In the genomic region with DNA sequence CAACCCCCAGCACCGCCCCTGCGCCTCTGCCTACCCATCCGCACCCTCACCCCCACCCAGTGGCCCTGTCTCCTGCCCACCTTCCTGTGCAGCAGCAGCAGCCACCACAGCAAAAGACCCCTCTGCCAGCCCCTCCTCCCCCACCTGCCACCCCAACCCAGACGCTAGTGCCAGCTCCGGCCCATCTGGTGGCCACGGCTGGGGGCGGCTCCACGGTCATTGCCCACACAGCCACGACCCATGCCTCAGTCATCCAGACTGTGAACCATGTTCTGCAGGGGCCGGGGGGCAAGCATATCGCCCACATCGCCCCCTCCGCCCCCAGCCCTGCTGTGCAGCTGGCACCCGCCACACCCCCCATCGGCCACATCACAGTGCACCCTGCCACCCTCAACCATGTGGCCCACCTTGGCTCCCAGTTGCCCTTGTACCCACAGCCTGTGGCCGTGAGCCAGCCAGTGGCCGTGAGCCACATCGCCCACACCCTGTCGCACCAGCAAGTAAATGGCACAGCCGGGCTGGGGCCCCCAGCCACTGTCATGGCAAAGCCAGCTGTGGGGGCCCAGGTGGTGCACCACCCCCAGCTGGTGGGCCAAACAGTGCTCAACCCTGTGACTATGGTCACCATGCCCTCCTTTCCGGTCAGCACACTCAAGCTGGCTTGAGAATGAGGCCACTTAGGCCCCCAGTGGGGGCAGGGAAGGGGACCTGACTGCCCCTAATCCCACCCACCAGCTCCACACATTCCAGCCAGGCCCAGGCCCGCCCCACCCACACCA, we compare ENCODE assay signal across 10 mouse cellular contexts. TPM values are rescaled to one million over a fixed set of nuclear protein-coding genes. Genes with fewer than 3 reads are reported as not detected.
A peak's percentile ranks its signal among the peaks of the same experiment; 100 is the strongest.
DNase-seq lines count a peak whose midpoint lies in the region; ATAC-seq and TF ChIP-seq lines count a peak whose summit lies in the region.
"Had no signal": no experiment of that assay in that cellular context is flagged by ENCODE, and none has a peak within 500 bp of the region (broad histone marks: within the 10 kb centered on the region; RNA-seq: fewer than 3 reads in every experiment).

No protein-coding gene starts in this region.

- TF ChIP-seq CTCF in midbrain, postnatal 0 days (IDR thresholded peaks at IDR 0.05) = no peak

- no peak overlapping the region for H3K4me3 ChIP-seq in hindbrain, embryonic 12.5 days
- H3K4me3 ChIP-seq in hindbrain, embryonic 11.5 days (ENCODE audit: low read depth, low read length) = no peak overlapping the region
- no peak overlapping the region for H3K4me3 ChIP-seq in midbrain, postnatal 0 days (ENCODE audit: low read depth, low read length)
- no peak overlapping the region for H3K4me3 ChIP-seq in midbrain, embryonic 15.5 days
- no peak overlapping the region for H3K4me3 ChIP-seq in embryonic facial prominence, embryonic 10.5 days
- no peak overlapping the region for H3K4me3 ChIP-seq in myocyte
- H3K4me3 ChIP-seq in midbrain, embryonic 11.5 days (ENCODE audit: low read depth, low read length) = no peak overlapping the region
- H3K4me3 ChIP-seq in forebrain, embryonic 15.5 days = no peak overlapping the region
- H3K4me3 ChIP-seq: forebrain, embryonic 13.5 days had no signal

- peaks cover 17% of the 10 kb centered on the region for H3K4me1 ChIP-seq in hindbrain, embryonic 12.5 days
- peaks cover under 1% of the 10 kb centered on the region; the same call in 1 of the 2 replicates for H3K4me1 ChIP-seq in hindbrain, embryonic 11.5 days (replicated peaks; ENCODE audit: control insufficient read depth, insufficient read depth, low read length)
- no peaks in the 10 kb centered on the region for H3K4me1 ChIP-seq in midbrain, postnatal 0 days (ENCODE audit: insufficient read depth, low read length)
- peaks cover 11% of the 10 kb centered on the region for H3K4me1 ChIP-seq in midbrain, embryonic 15.5 days
- H3K4me1 ChIP-seq in embryonic facial prominence, embryonic 10.5 days = peaks cover 30% of the 10 kb centered on the region
- peaks cover 4% of the 10 kb centered on the region; the same call in 1 of the 2 replicates for H3K4me1 ChIP-seq in midbrain, embryonic 11.5 days (ENCODE audit: control insufficient read depth, insufficient read depth, low read length)
- peaks cover 11% of the 10 kb centered on the region for H3K4me1 ChIP-seq in forebrain, embryonic 15.5 days

- ATAC-seq in hindbrain, embryonic 12.5 days (ENCODE audit: low FRiP score) = no peak
- no peak for ATAC-seq in hindbrain, embryonic 11.5 days (ENCODE audit: low FRiP score)
- no peak for ATAC-seq in midbrain, postnatal 0 days (ENCODE audit: low FRiP score)
- no peak for ATAC-seq in midbrain, embryonic 15.5 days (replicated peaks)
- no peak for ATAC-seq in midbrain, embryonic 11.5 days (ENCODE audit: low FRiP score)
- no peak for ATAC-seq in forebrain, embryonic 15.5 days (replicated peaks)
- ATAC-seq: forebrain, embryonic 13.5 days had no signal

- no peak overlapping the region for H3K4me2 ChIP-seq in hindbrain, embryonic 12.5 days (replicated peaks)
- no peak overlapping the region for H3K4me2 ChIP-seq in hindbrain, embryonic 11.5 days (replicated peaks; ENCODE audit: low read depth, low read length)
- H3K4me2 ChIP-seq in midbrain, postnatal 0 days (ENCODE audit: low read depth, low read length, poor library complexity, severe bottlenecking) = no peak overlapping the region
- no peak overlapping the region for H3K4me2 ChIP-seq in midbrain, embryonic 15.5 days
- no peak overlapping the region for H3K4me2 ChIP-seq in myocyte (ENCODE audit: low read depth)
- no peak overlapping the region for H3K4me2 ChIP-seq in midbrain, embryonic 11.5 days
- H3K4me2 ChIP-seq in forebrain, embryonic 15.5 days (replicated peaks) = no peak overlapping the region
- H3K4me2 ChIP-seq: forebrain, embryonic 13.5 days had no signal

- TF ChIP-seq POLR2A in myocyte (IDR thresholded peaks at IDR 0.05; ENCODE audit: insufficient read length, low read depth) = no peak

- H3ac ChIP-seq in myocyte (ENCODE audit: control insufficient read depth, insufficient read length) = no peak overlapping the region

- no peak for DNase-seq in hindbrain, embryonic 11.5 days (ENCODE audit: low spot score)
- DNase-seq in midbrain, postnatal 0 days (ENCODE audit: low spot score) = peak; percentile 35
- DNase-seq in embryonic facial prominence, embryonic 10.5 days (ENCODE audit: low spot score) = no peak
- no peak for DNase-seq in midbrain, embryonic 11.5 days (ENCODE audit: low spot score, missing footprints)
- DNase-seq: spleen, adult 18-20 months had no signal

- H3K9ac ChIP-seq in hindbrain, embryonic 12.5 days = 0 out of 2 replicates have a peak overlapping the region, but pooled peaks have one; percentile 5
- H3K9ac ChIP-seq in hindbrain, embryonic 11.5 days (ENCODE audit: low read depth, low read length) = no peak overlapping the region
- H3K9ac ChIP-seq in midbrain, postnatal 0 days (replicated peaks; ENCODE audit: low read length, poor library complexity, severe bottlenecking) = no peak overlapping the region
- no peak overlapping the region for H3K9ac ChIP-seq in midbrain, embryonic 15.5 days
- H3K9ac ChIP-seq in midbrain, embryonic 11.5 days (ENCODE audit: low read length) = no peak overlapping the region
- H3K9ac ChIP-seq in forebrain, embryonic 15.5 days (replicated peaks) = no peak overlapping the region
- H3K9ac ChIP-seq: forebrain, embryonic 13.5 days had no signal

- 91% methylated on average over 21 of the region's 22 CpGs for WGBS in hindbrain, embryonic 12.5 days
- WGBS in hindbrain, embryonic 11.5 days = 90% methylated on average over 22 of the region's 22 CpGs
- WGBS in midbrain, postnatal 0 days = 89% methylated on average over 18 of the region's 22 CpGs
- WGBS in midbrain, embryonic 15.5 days = 89% methylated on average over 22 of the region's 22 CpGs
- WGBS in embryonic facial prominence, embryonic 10.5 days = 89% methylated on average over 22 of the region's 22 CpGs
- WGBS in midbrain, embryonic 11.5 days = 91% methylated on average over 21 of the region's 22 CpGs
- WGBS in forebrain, embryonic 15.5 days = 93% methylated on average over 21 of the region's 22 CpGs

- H3K27ac ChIP-seq in hindbrain, embryonic 12.5 days = no peak overlapping the region
- H3K27ac ChIP-seq in hindbrain, embryonic 11.5 days (ENCODE audit: low read depth, low read length) = no peak overlapping the region
- no peak overlapping the region for H3K27ac ChIP-seq in midbrain, postnatal 0 days (ENCODE audit: low read depth, low read length)
- no peak overlapping the region for H3K27ac ChIP-seq in midbrain, embryonic 15.5 days
- H3K27ac ChIP-seq in embryonic facial prominence, embryonic 10.5 days (replicated peaks) = peak overlapping the region; percentile 30; the same call in 1 of the 2 replicates
- H3K27ac ChIP-seq in midbrain, embryonic 11.5 days (ENCODE audit: low read depth, low read length) = no peak overlapping the region
- H3K27ac ChIP-seq in forebrain, embryonic 15.5 days (replicated peaks) = no peak overlapping the region
- H3K27ac ChIP-seq: forebrain, embryonic 13.5 days had no signal

- H3K9me3 ChIP-seq in hindbrain, embryonic 12.5 days (replicated peaks) = 0 out of 2 replicates have a peak, but pooled peaks cover 4% of the 10 kb centered on the region
- H3K9me3 ChIP-seq in hindbrain, embryonic 11.5 days (ENCODE audit: control insufficient read depth, low read length) = no peaks in the 10 kb centered on the region
- H3K9me3 ChIP-seq in midbrain, postnatal 0 days (ENCODE audit: low read length) = no peaks in the 10 kb centered on the region
- H3K9me3 ChIP-seq in midbrain, embryonic 15.5 days = no peaks in the 10 kb centered on the region
- peaks cover 3% of the 10 kb centered on the region; the same call in 1 of the 2 replicates for H3K9me3 ChIP-seq in embryonic facial prominence, embryonic 10.5 days
- H3K9me3 ChIP-seq in midbrain, embryonic 11.5 days (ENCODE audit: control insufficient read depth, low read length) = peaks cover 3% of the 10 kb centered on the region; the same call in 1 of the 2 replicates
- no peaks in the 10 kb centered on the region for H3K9me3 ChIP-seq in forebrain, embryonic 15.5 days
- H3K9me3 ChIP-seq: forebrain, embryonic 13.5 days had no signal

- H3K27me3 ChIP-seq in hindbrain, embryonic 12.5 days = no peaks in the 10 kb centered on the region
- no peaks in the 10 kb centered on the region for H3K27me3 ChIP-seq in hindbrain, embryonic 11.5 days (ENCODE audit: control insufficient read depth, insufficient read depth, low read length)
- no peaks in the 10 kb centered on the region for H3K27me3 ChIP-seq in midbrain, postnatal 0 days (ENCODE audit: insufficient read depth, low read length)
- no peaks in the 10 kb centered on the region for H3K27me3 ChIP-seq in midbrain, embryonic 15.5 days (replicated peaks)
- H3K27me3 ChIP-seq in embryonic facial prominence, embryonic 10.5 days (replicated peaks; ENCODE audit: low read depth, poor library complexity, severe bottlenecking) = no peaks in the 10 kb centered on the region
- H3K27me3 ChIP-seq in myocyte (ENCODE audit: control insufficient read depth, insufficient read depth, insufficient read length) = no peaks in the 10 kb centered on the region
- H3K27me3 ChIP-seq in midbrain, embryonic 11.5 days (ENCODE audit: control insufficient read depth, insufficient read depth, low read length) = no peaks in the 10 kb centered on the region
- H3K27me3 ChIP-seq in forebrain, embryonic 15.5 days = no peaks in the 10 kb centered on the region
- H3K27me3 ChIP-seq: forebrain, embryonic 13.5 days had no signal

- peaks cover 13% of the 10 kb centered on the region for H3K79me2 ChIP-seq in myocyte (ENCODE audit: control insufficient read depth, insufficient read depth)

- H3K36me3 ChIP-seq in hindbrain, embryonic 12.5 days = peaks cover 42% of the 10 kb centered on the region
- H3K36me3 ChIP-seq in hindbrain, embryonic 11.5 days (ENCODE audit: control insufficient read depth, insufficient read depth, low read length) = no peaks in the 10 kb centered on the region
- peaks cover 25% of the 10 kb centered on the region; the same call in 1 of the 2 replicates for H3K36me3 ChIP-seq in midbrain, postnatal 0 days (ENCODE audit: insufficient read depth, low read length)
- H3K36me3 ChIP-seq in midbrain, embryonic 15.5 days (replicated peaks) = peaks cover 15% of the 10 kb centered on the region
- H3K36me3 ChIP-seq in embryonic facial prominence, embryonic 10.5 days (replicated peaks) = peaks cover 69% of the 10 kb centered on the region
- peaks cover 10% of the 10 kb centered on the region for H3K36me3 ChIP-seq in myocyte (ENCODE audit: control insufficient read depth, insufficient read depth)
- H3K36me3 ChIP-seq in midbrain, embryonic 11.5 days (ENCODE audit: control insufficient read depth, insufficient read depth, low read length) = peaks cover 6% of the 10 kb centered on the region; the same call in 1 of the 2 replicates
- peaks cover 39% of the 10 kb centered on the region for H3K36me3 ChIP-seq in forebrain, embryonic 15.5 days

RNA-seq across cellular contexts. Expression of a gene that starts 12.1 kb away (rescaled TPM):
- 8.3 and 8.4 TPM in 2 replicates for polyA plus RNA-seq in hindbrain, embryonic 12.5 days (2016; fragmentation: Nextera tagmentation; extraction: Ambion mirVana)
- polyA plus RNA-seq in hindbrain, embryonic 11.5 days (2014; fragmentation: Nextera tagmentation; extraction: Ambion mirVana) = 4.8 and 5.0 TPM in 2 replicates
- total RNA-seq in midbrain, postnatal 0 days (2014; rRNA removed) = 17.6 and 18.6 TPM in 2 replicates
- polyA plus RNA-seq in midbrain, postnatal 0 days (2015; fragmentation: Nextera tagmentation; extraction: Ambion mirVana) = 7.4 and 8.4 TPM in 2 replicates
- polyA plus RNA-seq in midbrain, embryonic 15.5 days (2015; fragmentation: Nextera tagmentation; extraction: Ambion mirVana) = 9.9 and 10.2 TPM in 2 replicates
- 5.2 and 5.3 TPM in 2 replicates for polyA plus RNA-seq in embryonic facial prominence, embryonic 10.5 days (2016; fragmentation: Nextera tagmentation; extraction: Ambion mirVana)
- 12.7 TPM for polyA plus RNA-seq in myocyte (2012; fragmentation: generic; extraction: Trizol)
- 3.7 and 4.5 TPM in 2 replicates for polyA plus RNA-seq in midbrain, embryonic 11.5 days (2014; fragmentation: Nextera tagmentation; extraction: Ambion mirVana)
- polyA plus RNA-seq in forebrain, embryonic 15.5 days (2015; fragmentation: Nextera tagmentation; extraction: Ambion mirVana) = 10.0 and 10.1 TPM in 2 replicates

RNA-seq across cellular contexts. Expression of a gene that starts 54.0 kb away (rescaled TPM):
- polyA plus RNA-seq in hindbrain, embryonic 12.5 days (2016; fragmentation: Nextera tagmentation; extraction: Ambion mirVana) = 15.8 and 16.1 TPM in 2 replicates
- 6.3 and 6.8 TPM in 2 replicates for polyA plus RNA-seq in hindbrain, embryonic 11.5 days (2014; fragmentation: Nextera tagmentation; extraction: Ambion mirVana)
- 49.1 and 62.8 TPM in 2 replicates for total RNA-seq in midbrain, postnatal 0 days (2014; rRNA removed)
- polyA plus RNA-seq in midbrain, postnatal 0 days (2015; fragmentation: Nextera tagmentation; extraction: Ambion mirVana) = 28.1 and 28.8 TPM in 2 replicates
- polyA plus RNA-seq in midbrain, embryonic 15.5 days (2015; fragmentation: Nextera tagmentation; extraction: Ambion mirVana) = 31.2 and 33.9 TPM in 2 replicates
- 4.4 and 4.7 TPM in 2 replicates for polyA plus RNA-seq in embryonic facial prominence, embryonic 10.5 days (2016; fragmentation: Nextera tagmentation; extraction: Ambion mirVana)
- 12.3 TPM for polyA plus RNA-seq in myocyte (2012; fragmentation: generic; extraction: Trizol)
- polyA plus RNA-seq in midbrain, embryonic 11.5 days (2014; fragmentation: Nextera tagmentation; extraction: Ambion mirVana) = 5.8 and 6.8 TPM in 2 replicates
- polyA plus RNA-seq in forebrain, embryonic 15.5 days (2015; fragmentation: Nextera tagmentation; extraction: Ambion mirVana) = 14.3 and 14.6 TPM in 2 replicates

RNA-seq across cellular contexts. Expression of a gene that starts 55.0 kb away (rescaled TPM):
- polyA plus RNA-seq in hindbrain, embryonic 12.5 days (2016; fragmentation: Nextera tagmentation; extraction: Ambion mirVana) = 33.0 and 37.4 TPM in 2 replicates
- polyA plus RNA-seq in hindbrain, embryonic 11.5 days (2014; fragmentation: Nextera tagmentation; extraction: Ambion mirVana) = 43.1 and 45.5 TPM in 2 replicates
- 23.6 and 28.6 TPM in 2 replicates for total RNA-seq in midbrain, postnatal 0 days (2014; rRNA removed)
- 21.2 and 22.9 TPM in 2 replicates for polyA plus RNA-seq in midbrain, postnatal 0 days (2015; fragmentation: Nextera tagmentation; extraction: Ambion mirVana)
- 26.3 and 28.6 TPM in 2 replicates for polyA plus RNA-seq in midbrain, embryonic 15.5 days (2015; fragmentation: Nextera tagmentation; extraction: Ambion mirVana)
- 52.9 and 59.4 TPM in 2 replicates for polyA plus RNA-seq in embryonic facial prominence, embryonic 10.5 days (2016; fragmentation: Nextera tagmentation; extraction: Ambion mirVana)
- 26.7 TPM for polyA plus RNA-seq in myocyte (2012; fragmentation: generic; extraction: Trizol)
- polyA plus RNA-seq in midbrain, embryonic 11.5 days (2014; fragmentation: Nextera tagmentation; extraction: Ambion mirVana) = 48.9 and 51.3 TPM in 2 replicates
- 34.4 and 34.5 TPM in 2 replicates for polyA plus RNA-seq in forebrain, embryonic 15.5 days (2015; fragmentation: Nextera tagmentation; extraction: Ambion mirVana)
